Mouse (Mus musculus) forebrain, embryonic 12.5 days (tissue): ENCODE measurements around the gene Nkrf. TPM values are rescaled to one million over a fixed set of nuclear protein-coding genes. Genes with fewer than 3 reads are reported as not detected.

Source experiments
- ATAC-seq: fragments of 200-750 bp; cut with Nextera tagmentation; 2 replicates; pipeline ENCODE4 v1.8.0; 2017; ENCODE audit warnings: moderate TSS enrichment; ENCODE audit not compliant: low FRiP score
- H3K27ac ChIP-seq: fragments of 300-500 bp; sonication (generic); 2 replicates; pipeline ENCODE4 v1.5.1; 2016; ENCODE audit warnings: mild to moderate bottlenecking
- H3K27me3 ChIP-seq: fragments of 300-500 bp; sonication (generic); 2 replicates; pipeline ENCODE4 v1.6.1; 2016; ENCODE audit warnings: mild to moderate bottlenecking
- H3K36me3 ChIP-seq: fragments of 300-500 bp; sonication (generic); replicated peaks from 2 replicates; pipeline ENCODE4 v1.6.1; 2016; ENCODE audit warnings: mild to moderate bottlenecking
- H3K4me1 ChIP-seq: fragments of 300-500 bp; sonication (generic); 2 replicates; pipeline ENCODE4 v1.6.1; 2016
- H3K4me2 ChIP-seq: fragments of 300-500 bp; sonication (generic); 2 replicates; pipeline ENCODE4 v1.6.1; 2016; ENCODE audit warnings: mild to moderate bottlenecking, moderate library complexity
- H3K4me3 ChIP-seq: fragments of 300-500 bp; sonication (generic); replicated peaks from 2 replicates; pipeline ENCODE4 v1.5.1; 2016; ENCODE audit warnings: mild to moderate bottlenecking
- H3K9ac ChIP-seq: fragments of 300-500 bp; sonication (generic); 2 replicates; pipeline ENCODE4 v1.6.1; 2016; ENCODE audit warnings: mild to moderate bottlenecking
- H3K9me3 ChIP-seq: fragments of 300-500 bp; sonication (generic); 2 replicates; pipeline ENCODE4 v1.6.1; 2016
- WGBS: fragments of 180-500 bp; shearing (Covaris S2); methylation state at CpG from one replicate; pipeline ENCODE4 v1.1.7; 2016; 5-methylcytosine and 5-hydroxymethylcytosine counted together
- polyA plus RNA-seq: library from polyadenylated mRNA; unstranded; fragments of >200 nt; fragmentation: Nextera tagmentation; extraction: Ambion mirVana; gene quantifications from 2 replicates; pipeline ENCODE4 v1.2.1, GENCODE M21; 2016

Gene Nkrf
- polyA plus RNA-seq, 1 experiment from 2014 or later, result 6.3 TPM

DNA sequence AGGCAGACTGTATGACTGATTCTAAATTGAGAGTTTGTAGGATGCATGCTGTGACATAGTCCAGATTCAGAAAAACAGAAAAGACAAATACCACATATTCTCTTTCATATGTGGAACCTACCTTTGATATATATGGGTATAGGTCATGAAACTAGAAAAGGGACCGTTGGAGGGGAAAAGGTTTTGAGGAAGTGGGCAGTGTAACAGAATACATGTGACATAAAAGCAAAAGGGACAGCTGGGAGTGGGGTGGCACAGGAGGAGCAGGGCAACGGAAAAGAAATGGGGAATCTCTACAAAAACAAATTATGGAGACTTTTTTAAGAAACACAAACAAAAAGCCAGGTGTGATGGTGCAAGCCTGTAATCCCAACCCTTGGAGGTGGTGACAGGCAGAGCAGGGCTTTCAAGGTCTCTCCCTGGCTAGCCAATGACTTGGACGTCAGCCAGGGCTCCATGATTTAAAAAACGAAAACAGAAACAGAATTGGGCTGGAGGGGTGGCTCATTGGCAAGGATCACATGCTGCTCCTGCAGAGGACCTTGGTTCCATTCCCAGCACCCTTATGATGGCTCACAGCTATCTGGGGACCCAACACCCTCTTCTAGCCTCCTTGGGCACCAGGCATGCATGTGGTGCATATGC, 59.2 kb downstream of the Nkrf start:
- 85% methylated on average over 4 of the region's 4 CpGs for WGBS

GRCm38 (mm10) chrX:36841698-36842097, 61.0 kb downstream of the Nkrf start:
- H3K27ac ChIP-seq, result no peak overlapping the region
- H3K4me1 ChIP-seq, result no peaks in the 10 kb centered on the region
- H3K4me2 ChIP-seq, result no peak overlapping the region
- H3K9ac ChIP-seq, result no peak overlapping the region
- 91% methylated on average over 6 of the region's 6 CpGs for WGBS
- no peak overlapping the region for H3K4me3 ChIP-seq
- H3K27me3 ChIP-seq, result no peaks in the 10 kb centered on the region
- no peaks in the 10 kb centered on the region for H3K36me3 ChIP-seq
- no peak for ATAC-seq
- no peaks in the 10 kb centered on the region for H3K9me3 ChIP-seq

More for the DNA sequence above, 59.2 kb downstream of the Nkrf start:
- Histone ChIP-seq H3K4me1 (no peaks in the 10 kb centered on the region), H3K4me3 (no peak overlapping the region), H3K36me3 (no peaks in the 10 kb centered on the region), H3K9ac (no peak overlapping the region), H3K27ac (no peak overlapping the region), H3K27me3 (no peaks in the 10 kb centered on the region), H3K4me2 (no peak overlapping the region), H3K9me3 (no peaks in the 10 kb centered on the region)
- no peak for ATAC-seq

DNA sequence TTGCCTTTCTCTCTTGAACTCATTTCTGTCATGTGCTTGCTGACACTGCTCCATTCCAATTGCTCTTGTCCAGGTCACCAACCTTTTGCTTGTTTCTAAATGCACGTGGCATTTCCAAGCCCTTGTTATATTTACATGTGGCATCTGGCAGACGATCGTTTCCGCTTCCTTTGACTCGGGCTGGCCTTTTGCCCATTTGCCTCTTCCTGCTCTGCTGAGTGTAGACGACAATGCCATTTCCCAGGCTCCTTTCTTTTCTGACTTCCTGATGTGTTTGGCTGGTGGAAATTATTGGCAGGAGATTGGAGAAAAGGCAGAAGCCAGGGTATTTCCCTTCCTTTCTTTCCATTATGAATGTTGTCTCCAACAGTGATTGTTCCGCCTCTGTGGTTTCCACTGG, 63.3 kb downstream of the Nkrf start:
- Histone ChIP-seq H3K9ac (no peak overlapping the region), H3K4me1 (no peaks in the 10 kb centered on the region), H3K36me3 (no peaks in the 10 kb centered on the region), H3K9me3 (no peaks in the 10 kb centered on the region), H3K4me2 (no peak overlapping the region), H3K27ac (no peak overlapping the region), H3K27me3 (no peaks in the 10 kb centered on the region), H3K4me3 (no peak overlapping the region)
- ATAC-seq, result no peak
- WGBS, result 83% methylated on average over 7 of the region's 7 CpGs

Other genes with a start within 250 kb of the Nkrf start
- 0.47 and 0.86 TPM in 2 replicates for gene Slc25a43, start 159.2 kb downstream of the Nkrf start, polyA plus RNA-seq
- gene Slc25a5, start 107.2 kb downstream of the Nkrf start, polyA plus RNA-seq, result 694 and 710 TPM in 2 replicates
- 120 and 122 TPM in 2 replicates for gene Ube2a, start 29.0 kb downstream of the Nkrf start, polyA plus RNA-seq
- gene C330007P06Rik, start 28.8 kb downstream of the Nkrf start, polyA plus RNA-seq, result 33.0 and 33.5 TPM in 2 replicates
- gene Sept6, start 88.9 kb upstream of the Nkrf start, polyA plus RNA-seq, result 45.8 and 48.9 TPM in 2 replicates
- not detected in 2 replicates for gene Sowahd, start 145.9 kb upstream of the Nkrf start, polyA plus RNA-seq
- gene Rpl39, start 182.5 kb upstream of the Nkrf start, polyA plus RNA-seq, result 451 and 481 TPM in 2 replicates
- 29.7 and 30.1 TPM in 2 replicates for gene Upf3b, start 207.4 kb upstream of the Nkrf start, polyA plus RNA-seq
- 25.5 and 27.2 TPM in 2 replicates for gene Nkap, start 223.9 kb upstream of the Nkrf start, polyA plus RNA-seq